Mouse (Mus musculus) embryo, embryonic 9.5 days (tissue): Measurements from ENCODE around the gene Rhox3e.
"Not testable (repeated sequence)": the region's sequence is repeated elsewhere in the genome, so short reads cannot be mapped to it uniquely, and the experiment has no call there.

Experiments
- DNase-seq: peaks from one replicate; pipeline ENCODE4 v3.0.0-alpha.2; 2017; ENCODE audit errors: extremely low spot score

The Rhox3e gene

DNA sequence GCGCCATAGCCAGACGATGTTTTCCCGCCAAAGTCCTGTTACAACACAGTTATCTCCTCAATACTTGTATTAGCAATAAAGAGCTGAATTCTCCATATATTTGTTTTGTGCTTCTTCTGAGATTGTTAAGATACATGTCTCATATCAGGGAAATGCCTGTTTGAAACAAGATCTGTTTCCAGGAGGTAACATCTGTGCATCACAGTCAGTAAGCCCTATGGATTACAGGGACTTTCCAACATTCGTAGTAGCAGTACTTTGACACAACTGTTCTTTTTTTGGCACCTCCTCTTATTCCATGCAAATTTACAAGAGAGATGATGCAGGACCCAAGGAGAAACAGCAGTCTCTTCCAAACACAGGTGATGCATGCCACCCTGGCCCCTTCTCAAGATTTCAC is at the start of gene Rhox3e:
Gene Rhox3e, plus strand, starts transcription at position 301 of the 400 bp plus-strand sequence.
- DNase-seq: not testable (repeated sequence)

DNA sequence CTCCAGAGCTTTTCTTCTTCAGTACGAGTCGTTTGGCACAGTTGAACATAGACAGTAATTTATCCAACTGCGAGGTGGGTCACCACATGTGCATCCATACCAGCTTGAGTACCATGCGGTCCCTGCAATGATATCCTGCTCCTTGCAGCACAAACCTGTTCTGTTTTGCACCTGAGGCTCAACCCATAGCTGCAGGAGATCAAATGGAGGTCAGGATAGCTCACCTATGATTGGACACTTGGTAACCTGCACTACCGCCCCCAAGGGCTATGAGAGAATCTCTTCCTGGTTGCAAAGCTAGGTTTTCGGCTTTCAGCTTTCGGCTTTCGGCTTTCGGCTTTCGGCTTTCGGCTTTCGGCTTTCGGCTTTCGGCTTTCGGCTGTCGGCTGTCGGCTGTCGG is 27.8 kb upstream of the Rhox3e start, which contains the start of gene Rhox4d:
Gene Rhox4d, plus strand, starts transcription at position 301 of the 400 bp plus-strand sequence.
- DNase-seq: not testable (repeated sequence)

DNA sequence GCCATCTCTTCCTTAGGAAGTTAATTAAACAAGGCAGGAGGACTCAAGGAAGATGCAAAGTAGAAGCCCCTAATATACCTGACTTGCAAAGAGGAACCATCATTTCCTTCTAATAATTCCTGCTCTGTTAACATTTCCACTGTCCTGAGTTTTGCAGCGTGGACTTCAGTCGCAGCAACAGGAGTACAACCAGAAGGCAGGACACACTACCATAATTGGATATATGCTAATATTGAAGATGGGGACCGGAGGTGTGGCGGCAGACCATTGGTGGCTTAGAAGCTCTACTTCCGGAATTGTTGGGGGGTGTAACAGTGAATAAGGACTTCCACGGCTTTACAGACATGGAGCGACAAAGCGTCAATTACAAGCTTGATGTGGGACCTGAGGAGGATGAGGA is 11.7 kb upstream of the Rhox3e start, which contains the start of gene Rhox2e:
Gene Rhox2e, plus strand, starts transcription at position 301 of the 400 bp plus-strand sequence.
- DNase-seq: not testable (repeated sequence)

DNA sequence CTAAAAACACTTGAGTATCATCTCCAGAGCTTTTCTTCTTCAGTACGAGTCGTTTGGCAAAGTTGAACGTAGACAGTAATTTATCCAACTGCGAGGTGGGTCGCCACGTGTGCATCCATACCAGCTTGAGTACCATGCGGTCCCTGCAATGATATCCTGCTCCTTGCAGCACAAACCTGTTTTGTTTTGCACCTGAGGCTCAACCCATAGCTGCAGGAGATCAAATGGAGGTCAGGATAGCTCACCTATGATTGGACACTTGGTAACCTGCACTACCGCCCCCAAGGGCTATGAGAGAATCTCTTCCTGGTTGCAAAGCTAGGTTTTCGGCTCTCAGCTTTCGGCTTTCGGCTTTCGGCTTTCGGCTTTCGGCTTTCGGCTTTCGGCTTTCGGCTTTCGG is 15.3 kb downstream of the Rhox3e start, which contains the start of gene Rhox4e:
Gene Rhox4e, plus strand, starts transcription at position 301 of the 400 bp plus-strand sequence.
- DNase-seq: not testable (repeated sequence)

DNA sequence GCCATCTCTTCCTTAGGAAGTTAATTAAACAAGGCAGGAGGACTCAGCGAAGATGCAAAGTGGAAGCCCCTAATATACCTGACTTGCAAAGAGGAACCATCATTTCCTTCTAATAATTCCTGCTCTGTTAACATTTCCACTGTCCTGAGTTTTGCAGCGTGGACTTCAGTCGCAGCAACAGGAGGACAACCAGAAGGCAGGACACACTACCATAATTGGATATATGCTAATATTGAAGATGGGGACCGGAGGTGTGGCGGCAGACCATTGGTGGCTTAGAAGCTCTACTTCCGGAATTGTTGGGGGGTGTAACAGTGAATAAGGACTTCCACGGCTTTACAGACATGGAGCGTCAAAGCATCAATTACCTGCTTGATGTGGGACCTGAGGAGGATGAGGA is 29.3 kb downstream of the Rhox3e start, which contains the start of gene Rhox2f:
Gene Rhox2f, plus strand, starts transcription at position 301 of the 400 bp plus-strand sequence.
- DNase-seq: not testable (repeated sequence)

DNA sequence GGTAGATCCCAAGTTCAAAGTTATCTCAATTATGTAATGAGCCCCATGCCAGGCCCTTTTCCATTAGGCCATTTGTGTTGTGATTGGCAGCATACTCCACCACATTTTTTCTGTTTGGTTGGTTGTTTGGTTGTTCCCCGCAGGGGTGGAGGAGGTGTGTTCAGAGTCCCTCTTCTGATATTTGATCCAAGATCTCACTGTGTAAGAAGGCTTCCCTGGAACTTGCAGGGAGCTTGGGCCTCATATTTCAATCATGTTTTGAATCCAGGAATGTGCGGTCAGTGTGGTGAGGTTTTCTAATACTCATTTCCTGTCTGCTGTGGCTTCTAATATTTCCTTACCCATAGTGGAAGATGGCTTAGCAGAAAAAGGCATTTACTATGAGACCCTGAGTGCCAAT is 30.8 kb downstream of the Rhox3e start:
- DNase-seq: not testable (repeated sequence)

DNA sequence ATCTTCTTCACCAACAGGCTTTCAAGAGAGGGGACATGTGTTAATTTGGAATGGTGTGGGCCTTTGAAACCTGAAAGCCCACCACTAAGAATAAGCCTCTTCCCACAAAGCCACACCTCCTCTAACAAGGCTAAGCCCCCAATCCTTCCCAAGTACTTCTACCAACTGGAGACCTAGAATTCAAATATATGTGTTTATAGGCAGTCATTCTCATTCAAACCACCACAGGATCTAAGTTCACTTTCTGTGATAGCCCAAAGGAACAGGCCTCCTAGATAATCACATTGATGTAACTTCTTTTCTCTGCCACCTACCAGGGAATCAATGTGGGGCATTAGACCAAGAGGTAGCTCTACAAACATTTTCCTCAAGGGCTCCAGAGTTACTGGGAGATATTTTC is 38.9 kb downstream of the Rhox3e start, which contains the start of gene Rhox3f:
Gene Rhox3f, plus strand, starts transcription at position 301 of the 400 bp plus-strand sequence.
- not testable (repeated sequence) for DNase-seq
